Mouse (Mus musculus) kidney, embryonic 16.5 days (tissue): ENCODE measurements around the gene H1f0. TPM values are rescaled to one million over a fixed set of nuclear protein-coding genes. Genes with fewer than 3 reads are reported as not detected.
A peak's percentile ranks its signal among the peaks of the same experiment; 100 is the strongest.

Experiments
- ATAC-seq: fragments of 200-750 bp; cut with Nextera tagmentation; 2 replicates; pipeline ENCODE4 v1.8.0; 2017; ENCODE audit warnings: moderate TSS enrichment; ENCODE audit not compliant: low FRiP score, low TSS enrichment
- H3K27ac ChIP-seq: fragments of 300-500 bp; sonication (generic); 2 replicates; pipeline ENCODE4 v1.5.1; 2014; ENCODE audit warnings: low read length
- H3K27me3 ChIP-seq: fragments of 300-500 bp; sonication (generic); 2 replicates; pipeline ENCODE4 v1.6.1; 2014; ENCODE audit warnings: low read length, control low read depth, mixed read lengths; ENCODE audit not compliant: insufficient read depth
- H3K36me3 ChIP-seq: fragments of 300-500 bp; sonication (generic); 2 replicates; pipeline ENCODE4 v1.6.1; 2014; ENCODE audit warnings: low read length, control low read depth, mixed read lengths; ENCODE audit not compliant: insufficient read depth
- H3K4me1 ChIP-seq: fragments of 300-500 bp; sonication (generic); 2 replicates; pipeline ENCODE4 v1.6.1; 2014; ENCODE audit warnings: low read length, control low read depth, mixed read lengths; ENCODE audit not compliant: insufficient read depth
- H3K4me2 ChIP-seq: fragments of 300-500 bp; sonication (generic); replicated peaks from 2 replicates; pipeline ENCODE4 v1.6.1; 2014; ENCODE audit warnings: low read depth, low read length
- H3K4me3 ChIP-seq: fragments of 300-500 bp; sonication (generic); 2 replicates; pipeline ENCODE4 v1.5.1; 2014; ENCODE audit warnings: mild to moderate bottlenecking, low read length
- H3K9ac ChIP-seq: fragments of 300-500 bp; sonication (generic); replicated peaks from 2 replicates; pipeline ENCODE4 v1.6.1; 2014; ENCODE audit warnings: low read length
- H3K9me3 ChIP-seq: fragments of 300-500 bp; sonication (generic); 2 replicates; pipeline ENCODE4 v1.6.1; 2016; ENCODE audit warnings: low read length, control low read depth
- WGBS: fragments of 180-500 bp; shearing (Covaris S2); extraction: QIAGEN DNeasy Blood & Tissue Kit; methylation state at CpG from one replicate; pipeline ENCODE4 v1.1.7; 2014; 5-methylcytosine and 5-hydroxymethylcytosine counted together
- polyA plus RNA-seq: library from polyadenylated mRNA; unstranded; fragments of >200 nt; fragmentation: Nextera tagmentation; extraction: Ambion mirVana; gene quantifications from 2 replicates; pipeline ENCODE4 v1.2.1, GENCODE M21; 2015

H1f0 gene
- polyA plus RNA-seq, 1 experiment from 2014 or later, result 521 TPM

DNA sequence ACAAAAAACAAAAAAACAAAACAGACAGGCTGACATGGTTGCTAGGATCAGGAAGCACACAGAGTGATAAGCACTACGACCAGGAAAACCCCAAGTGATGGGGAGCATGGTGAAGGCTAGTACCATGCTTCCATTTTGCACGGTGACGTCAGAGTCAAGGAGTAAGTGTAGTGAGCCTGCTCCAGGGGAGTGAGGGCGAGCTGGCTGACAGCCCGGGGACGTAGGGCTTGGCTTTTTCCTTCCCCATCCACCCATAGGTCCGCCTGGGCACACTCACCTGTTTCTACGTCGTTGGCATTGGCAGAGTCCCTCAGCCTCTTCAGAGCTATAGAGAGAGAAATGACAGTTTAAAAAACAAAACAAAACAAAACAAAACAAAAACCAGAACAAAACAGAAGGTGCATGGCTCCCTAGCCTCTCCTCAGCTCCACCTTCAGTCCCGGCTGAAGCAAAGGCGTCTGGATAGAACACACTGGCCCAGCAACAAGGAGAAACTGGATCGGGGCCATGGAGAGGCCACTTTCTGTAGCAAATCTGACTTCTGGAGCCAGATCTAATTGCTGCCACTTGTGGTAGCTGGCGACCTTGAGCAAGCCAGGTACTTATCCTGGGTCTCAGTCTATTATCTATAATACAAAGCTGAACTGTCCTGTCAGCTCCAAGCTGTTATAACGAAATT, 32.8 kb downstream of the H1f0 start:
- ATAC-seq, result no peak
- peaks cover 47% of the 10 kb centered on the region for H3K36me3 ChIP-seq
- no peak overlapping the region for H3K27ac ChIP-seq
- no peak overlapping the region for H3K9ac ChIP-seq
- H3K9me3 ChIP-seq, result no peaks in the 10 kb centered on the region
- H3K4me3 ChIP-seq, result no peak overlapping the region
- WGBS, result 81% methylated on average over 14 of the region's 14 CpGs
- H3K4me2 ChIP-seq, result no peak overlapping the region
- no peaks in the 10 kb centered on the region for H3K27me3 ChIP-seq
- H3K4me1 ChIP-seq, result peaks cover 16% of the 10 kb centered on the region

DNA sequence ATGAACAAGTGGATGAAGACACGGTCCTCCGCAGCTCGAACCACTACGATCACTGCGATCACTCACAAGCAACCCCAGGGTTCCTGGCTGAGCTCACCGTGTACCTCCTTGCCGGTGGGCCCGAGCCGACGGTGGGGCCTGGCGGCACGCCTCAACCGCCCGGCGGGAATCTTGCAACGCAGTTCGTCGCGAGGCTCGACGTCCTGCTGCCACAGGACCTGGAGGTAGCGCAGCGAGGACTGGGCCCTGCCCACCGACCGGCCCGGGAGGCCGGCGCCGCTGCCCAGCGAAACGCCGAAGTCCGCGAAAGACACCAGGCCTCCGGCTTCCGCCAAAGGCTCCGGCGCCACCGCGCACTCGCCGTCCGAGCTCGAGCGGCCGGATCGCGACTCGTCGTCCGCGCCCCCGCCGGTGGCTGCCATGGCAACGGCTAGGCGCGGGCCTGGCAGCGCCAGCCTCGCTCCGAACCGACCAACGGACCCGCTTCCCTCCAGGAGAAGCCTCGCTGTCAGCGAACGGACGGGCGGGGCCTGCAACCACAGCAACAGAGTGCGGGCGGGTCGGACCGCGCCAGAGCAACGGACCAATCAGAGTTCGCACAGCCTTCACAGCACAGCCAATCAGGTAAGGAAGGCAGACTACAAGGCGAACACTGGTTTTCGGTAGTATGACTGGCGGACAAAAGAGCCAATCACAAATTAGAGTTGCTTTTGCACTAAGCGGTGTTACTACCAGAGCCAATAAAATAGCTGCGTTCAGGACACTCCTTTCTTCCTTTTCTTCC, 34.3 kb downstream of the H1f0 start, which contains the start of gene Ankrd54:
Gene Ankrd54, minus strand, starts transcription at position 518 of the 784 bp plus-strand sequence.
- peak within 1 kb of the TSS; percentile 95 for H3K4me3 ChIP-seq
- H3K36me3 ChIP-seq, result peaks cover 34% of the 10 kb centered on the region
- H3K9ac ChIP-seq, result peak within 1 kb of the TSS; percentile 91
- ATAC-seq, result peak; percentile 99
- under 1% methylated on average over 79 of the region's 80 CpGs for WGBS
- peak within 1 kb of the TSS; percentile 71 for H3K27ac ChIP-seq
- peak within 1 kb of the TSS; percentile 86 for H3K4me2 ChIP-seq
- no peaks in the 10 kb centered on the region for H3K9me3 ChIP-seq
- no peaks in the 10 kb centered on the region for H3K27me3 ChIP-seq
- peaks cover 16% of the 10 kb centered on the region for H3K4me1 ChIP-seq

DNA sequence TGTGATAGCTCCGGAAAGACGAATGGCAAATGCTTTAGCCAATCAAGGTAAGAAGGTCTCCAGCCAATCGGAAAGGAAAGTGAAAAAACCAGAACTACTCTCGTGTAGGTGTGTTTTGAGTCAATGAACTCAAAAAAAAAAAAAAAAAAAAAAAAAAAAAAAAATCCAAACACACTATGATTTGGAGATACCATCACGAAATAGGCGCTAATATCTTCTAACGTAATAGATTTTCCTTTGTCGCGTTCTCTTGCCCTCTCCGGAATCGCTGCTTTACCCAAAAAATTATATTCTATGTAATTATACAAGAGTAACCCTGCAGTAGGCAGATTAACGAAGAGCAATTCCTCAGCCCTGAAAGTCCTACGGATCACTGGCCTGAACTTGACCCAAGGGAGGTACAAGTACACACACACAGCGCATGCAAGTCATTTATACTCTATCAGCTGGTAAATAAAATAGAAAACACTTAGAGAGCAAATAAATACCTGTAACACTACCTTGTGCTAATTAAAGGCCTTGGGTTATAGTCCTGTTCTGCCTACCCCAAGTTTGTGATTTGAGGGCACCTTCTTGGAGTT, 35.0 kb downstream of the H1f0 start:
- Histone ChIP-seq H3K27me3 (no peaks in the 10 kb centered on the region), H3K9me3 (no peaks in the 10 kb centered on the region), H3K27ac (peak overlapping the region; percentile 71), H3K36me3 (peaks cover 27% of the 10 kb centered on the region), H3K4me2 (peak overlapping the region; percentile 67), H3K9ac (peak overlapping the region; percentile 61), H3K4me1 (peaks cover 16% of the 10 kb centered on the region), H3K4me3 (peak overlapping the region; percentile 42)
- ATAC-seq, result no peak
- 7% methylated on average over 14 of the region's 14 CpGs for WGBS

DNA sequence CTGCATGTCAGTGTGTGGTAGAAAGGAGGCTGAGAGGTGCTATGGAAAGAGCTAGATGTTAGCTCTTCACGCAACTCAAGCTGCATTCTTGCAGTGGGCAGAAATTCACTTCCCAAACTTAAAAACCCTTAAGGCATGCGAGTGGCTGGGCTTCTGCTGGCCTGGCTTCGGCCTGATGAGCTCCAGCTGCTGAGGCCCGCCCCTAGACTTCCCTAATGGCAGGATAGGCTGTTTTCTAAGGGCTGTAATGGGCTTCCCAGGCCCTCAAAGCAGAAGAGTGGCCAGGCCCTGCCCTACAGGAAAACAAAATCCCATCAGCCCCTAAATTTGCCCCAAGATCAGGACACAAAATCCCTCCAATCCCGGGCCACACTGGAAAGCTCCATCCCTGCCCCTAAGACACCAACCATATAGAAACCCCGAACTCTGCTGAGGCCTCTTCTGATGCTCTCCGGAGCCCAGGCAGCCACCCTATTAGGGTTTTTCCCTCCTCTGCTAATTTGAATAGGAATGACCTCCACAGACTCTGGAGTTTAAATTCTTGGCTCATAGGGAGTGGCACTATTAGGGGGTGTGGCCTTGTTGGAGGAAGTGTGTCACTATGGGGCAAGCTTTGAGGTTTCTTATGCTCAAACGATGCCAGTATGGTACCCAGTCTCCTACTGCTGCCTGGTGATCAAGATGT, 37.0 kb downstream of the H1f0 start:
- H3K36me3 ChIP-seq, result peaks cover 8% of the 10 kb centered on the region; the same call in 1 of the 2 replicates
- no peaks in the 10 kb centered on the region for H3K27me3 ChIP-seq
- no peak overlapping the region for H3K4me2 ChIP-seq
- H3K27ac ChIP-seq, result peak overlapping the region; percentile 79
- ATAC-seq, result no peak
- no peak overlapping the region for H3K4me3 ChIP-seq
- H3K9ac ChIP-seq, result peak overlapping the region; percentile 27; the same call in 1 of the 2 replicates
- 30% methylated on average over 8 of the region's 8 CpGs for WGBS
- no peaks in the 10 kb centered on the region for H3K9me3 ChIP-seq
- peaks cover 16% of the 10 kb centered on the region for H3K4me1 ChIP-seq

DNA sequence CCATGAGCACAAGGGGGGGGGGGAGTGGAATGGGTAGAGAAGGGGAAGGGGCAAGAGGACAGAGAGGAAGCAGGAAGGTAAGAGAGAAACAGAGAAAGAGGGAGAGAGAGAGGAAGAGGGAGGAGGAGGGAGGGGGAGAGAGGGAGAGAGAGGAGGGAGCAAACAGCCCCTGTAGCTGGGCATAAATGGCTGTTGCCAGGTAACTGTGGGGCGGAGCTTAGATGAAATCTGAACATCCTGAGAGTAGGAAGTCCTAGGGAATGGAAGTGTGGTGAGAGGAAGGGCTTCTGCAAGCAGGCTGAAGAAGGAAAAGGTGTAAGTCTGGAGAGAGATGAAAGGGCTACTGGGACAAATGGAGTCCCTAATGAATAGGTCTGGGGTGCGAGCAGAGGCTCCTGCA, 38.0 kb downstream of the H1f0 start:
- WGBS, result 30% methylated on average over 2 of the region's 2 CpGs

DNA sequence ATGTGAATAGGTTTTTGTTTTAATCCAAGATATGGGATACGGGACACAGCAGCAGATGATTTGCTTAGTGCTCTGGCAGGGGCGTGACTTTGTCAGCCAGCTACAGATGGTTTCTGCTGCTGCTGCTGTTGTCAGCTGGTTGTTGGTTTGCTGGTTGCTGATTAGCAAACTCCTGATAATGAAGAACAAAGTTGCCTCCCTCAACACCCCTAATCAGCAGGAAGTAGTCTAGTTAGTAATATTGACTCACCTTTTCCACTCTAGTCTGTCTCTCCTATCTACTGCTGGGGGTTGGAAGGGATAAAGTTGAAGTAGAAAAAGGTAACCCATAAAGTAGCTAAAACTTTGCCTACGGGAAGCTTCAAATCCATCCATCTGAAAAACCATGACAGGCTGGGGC, 39.4 kb downstream of the H1f0 start:
- Histone ChIP-seq H3K27me3 (no peaks in the 10 kb centered on the region), H3K9me3 (no peaks in the 10 kb centered on the region), H3K4me1 (peaks cover 5% of the 10 kb centered on the region), H3K27ac (no peak overlapping the region), H3K9ac (no peak overlapping the region), H3K4me2 (no peak overlapping the region), H3K4me3 (no peak overlapping the region), H3K36me3 (no peaks in the 10 kb centered on the region)
- WGBS, result 73% methylated on average over 3 of the region's 3 CpGs
- ATAC-seq, result no peak

More for the DNA sequence above, 38.0 kb downstream of the H1f0 start:
- no peaks in the 10 kb centered on the region for H3K27me3 ChIP-seq
- no peak overlapping the region for H3K9ac ChIP-seq
- H3K4me2 ChIP-seq, result no peak overlapping the region
- no peaks in the 10 kb centered on the region for H3K9me3 ChIP-seq
- ATAC-seq, result no peak
- H3K4me3 ChIP-seq, result no peak overlapping the region
- no peaks in the 10 kb centered on the region for H3K36me3 ChIP-seq
- H3K4me1 ChIP-seq, result peaks cover 14% of the 10 kb centered on the region
- H3K27ac ChIP-seq, result no peak overlapping the region

DNA sequence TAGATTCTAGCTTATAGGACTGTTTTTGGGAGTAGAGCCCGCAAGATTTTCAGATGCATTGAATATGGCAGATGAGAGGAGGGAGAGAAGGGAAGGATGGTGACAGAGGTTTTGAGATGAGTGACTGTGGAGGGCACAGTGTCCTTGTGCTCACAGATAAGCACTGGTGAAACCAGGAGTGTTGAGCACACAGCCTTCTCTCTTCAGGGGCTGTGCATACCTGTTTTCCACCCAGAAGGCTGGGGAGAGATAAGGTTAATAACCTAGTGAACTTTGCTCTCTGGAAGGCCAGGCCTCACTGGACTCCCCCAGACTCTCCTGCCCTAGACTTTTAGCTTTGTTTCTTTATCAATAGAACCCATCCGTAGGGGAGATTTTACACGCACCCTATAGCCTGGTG, 40.2 kb downstream of the H1f0 start:
- Histone ChIP-seq H3K36me3 (no peaks in the 10 kb centered on the region), H3K9me3 (no peaks in the 10 kb centered on the region), H3K9ac (no peak overlapping the region), H3K4me1 (peaks cover 3% of the 10 kb centered on the region), H3K27ac (no peak overlapping the region), H3K4me3 (no peak overlapping the region), H3K27me3 (no peaks in the 10 kb centered on the region), H3K4me2 (no peak overlapping the region)
- 80% methylated on average over 3 of the region's 3 CpGs for WGBS
- no peak for ATAC-seq

DNA sequence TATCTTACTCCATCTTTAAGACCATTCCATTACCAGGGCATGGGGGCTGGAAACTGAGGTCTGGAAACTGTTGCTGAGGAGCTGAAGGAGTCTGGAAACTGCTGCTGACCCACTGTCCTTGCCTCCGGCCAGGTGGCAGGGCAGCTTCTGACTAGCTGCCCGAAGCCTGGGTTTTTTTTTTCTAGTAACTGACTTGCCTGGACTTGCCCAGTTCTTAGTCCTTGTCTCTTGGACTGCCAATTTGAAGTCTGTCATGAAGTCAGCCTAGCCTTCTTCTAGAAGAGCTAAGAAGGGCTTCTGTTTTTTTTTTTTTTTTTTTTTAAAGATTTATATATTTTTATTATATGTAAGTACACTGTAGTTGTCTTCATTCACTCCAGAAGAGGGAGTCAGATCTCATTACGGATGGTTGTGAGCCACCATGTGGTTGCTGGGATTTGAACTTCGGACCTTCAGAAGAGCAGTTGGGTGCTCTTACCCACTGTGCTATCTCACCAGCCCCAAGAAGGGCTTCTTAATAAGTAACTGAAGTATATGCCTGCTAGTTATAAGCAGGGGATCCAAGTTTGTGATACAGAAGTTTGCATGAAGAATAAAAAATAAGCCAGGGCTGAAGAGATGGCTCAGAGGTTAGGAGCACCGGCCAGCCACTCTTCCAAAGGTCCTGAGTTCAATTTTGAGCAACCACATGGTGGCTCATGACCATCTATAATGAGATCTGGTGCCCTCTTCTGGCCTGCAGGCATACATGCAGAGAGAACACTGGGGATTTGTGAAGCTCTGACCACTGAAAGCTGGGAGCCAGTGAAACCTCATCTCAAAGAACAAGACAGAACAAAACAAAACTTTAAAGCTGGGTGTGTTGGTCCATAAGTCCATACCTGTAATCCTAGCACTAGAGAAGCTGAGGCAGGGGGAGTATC, 43.1 kb downstream of the H1f0 start:
- Histone ChIP-seq H3K27ac (no peak overlapping the region), H3K27me3 (no peaks in the 10 kb centered on the region), H3K9me3 (no peaks in the 10 kb centered on the region), H3K4me1 (peaks cover 13% of the 10 kb centered on the region), H3K4me3 (no peak overlapping the region), H3K36me3 (peaks cover under 1% of the 10 kb centered on the region; the same call in 1 of the 2 replicates), H3K4me2 (no peak overlapping the region), H3K9ac (no peak overlapping the region)
- ATAC-seq, result no peak
- 63% methylated on average over 5 of the region's 5 CpGs for WGBS

DNA sequence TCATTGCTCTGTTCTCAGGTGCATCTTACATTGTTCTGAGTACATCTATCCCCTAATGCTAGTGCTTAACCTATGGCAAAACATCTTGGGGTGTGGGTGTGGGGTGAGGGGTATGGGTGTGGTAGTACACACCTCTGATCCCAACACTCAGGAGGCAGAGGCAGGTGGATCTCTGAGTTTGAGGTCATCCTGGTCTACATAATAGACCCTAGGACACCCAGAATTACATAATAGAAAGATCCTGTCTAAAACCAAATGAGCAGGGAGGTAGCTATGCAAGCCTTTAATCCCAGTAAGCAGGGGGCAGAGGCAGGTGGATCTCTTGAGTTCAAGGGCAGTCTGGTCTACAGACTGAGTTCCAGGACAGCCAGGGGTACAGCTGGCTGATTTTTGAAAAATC, 45.5 kb downstream of the H1f0 start:
- Histone ChIP-seq H3K4me1 (peaks cover 15% of the 10 kb centered on the region), H3K27me3 (no peaks in the 10 kb centered on the region), H3K36me3 (peaks cover 24% of the 10 kb centered on the region), H3K4me2 (no peak overlapping the region), H3K27ac (no peak overlapping the region), H3K4me3 (no peak overlapping the region), H3K9me3 (no peaks in the 10 kb centered on the region), H3K9ac (no peak overlapping the region)
- ATAC-seq, result no peak
